Mouse (Mus musculus) lung, postnatal 10 days (tissue): ENCODE data around the gene Efemp2.

Experiments used
- DNase-seq: peaks from one replicate; pipeline ENCODE4 v3.0.0; 2021

Gene Efemp2

GRCm38 (mm10) chr19:5455037-5455436 lies 18.7 kb upstream of the Efemp2 start:
- no peak for DNase-seq

- DNase-seq, result no peak
These were observed 18.2 kb upstream of the Efemp2 start for GRCm38 (mm10) chr19:5455568-5455967.

GRCm38 (mm10) chr19:5456241-5456921 lies 17.4 kb upstream of the Efemp2 start:
- DNase-seq, result peak; percentile 70

DNA sequence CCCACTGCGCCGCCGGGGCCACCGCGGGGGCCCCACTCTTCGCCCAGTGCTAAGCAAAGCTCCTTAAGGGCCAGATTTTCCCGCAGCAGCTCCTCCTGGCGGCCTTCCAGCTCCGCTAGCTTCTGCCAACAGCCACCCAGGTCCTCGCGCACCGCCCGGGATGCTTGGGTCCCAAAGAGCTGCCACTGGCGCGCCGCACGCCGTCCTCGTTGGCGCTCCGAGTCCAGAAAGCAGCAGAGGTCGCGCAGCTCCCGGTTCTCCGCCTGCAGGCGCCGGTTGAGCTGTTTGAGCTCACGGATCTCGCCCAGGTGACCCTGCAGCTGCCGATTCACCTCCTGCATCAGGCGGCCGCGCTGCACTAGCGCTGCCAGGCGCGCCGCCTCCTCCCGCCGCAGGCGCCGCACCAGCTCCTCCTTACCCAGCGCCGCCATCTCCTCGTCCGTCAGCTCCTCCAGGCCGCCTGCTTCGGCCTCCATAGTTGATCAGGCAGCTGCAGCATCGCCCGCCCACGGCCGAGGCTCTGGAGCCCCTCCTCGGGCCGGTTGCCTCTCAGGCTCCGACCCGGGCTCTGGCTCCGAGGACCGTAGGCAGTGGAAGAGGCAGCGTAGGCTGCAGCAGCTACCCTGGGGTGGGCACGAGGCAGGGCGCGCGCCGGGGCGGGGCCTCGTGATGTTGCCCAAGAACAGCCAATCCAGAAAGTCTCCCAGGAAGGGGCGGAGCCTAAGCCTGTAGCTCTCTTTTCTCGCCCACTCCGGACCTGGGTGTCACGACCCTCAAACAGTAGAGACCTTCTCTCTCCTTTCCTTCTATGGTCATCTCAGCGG lies 16.6 kb upstream of the Efemp2 start:
- DNase-seq, result peak; percentile 97

DNA sequence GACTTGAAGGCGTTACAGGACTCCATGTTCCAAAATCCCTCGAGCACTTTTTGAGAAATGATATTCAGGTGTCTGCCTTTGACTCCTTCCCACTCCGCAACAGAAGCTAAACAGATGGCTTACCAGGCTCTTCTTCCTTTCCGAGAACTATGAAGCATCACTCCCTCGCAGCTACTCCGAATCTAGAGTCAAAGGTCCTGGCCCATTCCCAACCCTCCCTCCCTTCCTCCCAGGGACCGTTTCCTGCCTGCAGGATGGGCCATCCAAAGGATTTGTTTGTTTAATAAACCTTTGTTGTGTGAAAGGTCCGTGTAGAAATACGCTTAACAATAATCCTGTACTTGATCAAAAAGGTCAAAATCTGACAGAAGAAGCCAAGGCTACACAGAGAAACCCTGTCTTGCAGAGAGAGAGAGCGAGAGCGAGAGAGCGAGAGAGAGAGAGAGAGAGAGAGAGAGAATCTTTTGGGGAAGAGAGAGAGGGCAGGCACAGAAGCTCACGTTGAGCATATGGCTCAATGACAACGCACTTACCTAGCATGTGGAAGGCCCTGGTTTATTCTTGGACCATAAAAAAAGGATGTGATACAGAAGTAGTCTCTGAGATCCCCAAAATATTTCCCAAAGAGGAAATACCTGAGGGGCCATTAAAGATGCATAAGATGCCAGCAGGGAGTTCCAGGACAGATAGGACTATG lies 15.9 kb upstream of the Efemp2 start, which contains the start of gene Ccdc85b:
Gene Ccdc85b (minus strand): TSS at position 149 of the 697 bp plus-strand sequence.
- DNase-seq, result no peak

DNA sequence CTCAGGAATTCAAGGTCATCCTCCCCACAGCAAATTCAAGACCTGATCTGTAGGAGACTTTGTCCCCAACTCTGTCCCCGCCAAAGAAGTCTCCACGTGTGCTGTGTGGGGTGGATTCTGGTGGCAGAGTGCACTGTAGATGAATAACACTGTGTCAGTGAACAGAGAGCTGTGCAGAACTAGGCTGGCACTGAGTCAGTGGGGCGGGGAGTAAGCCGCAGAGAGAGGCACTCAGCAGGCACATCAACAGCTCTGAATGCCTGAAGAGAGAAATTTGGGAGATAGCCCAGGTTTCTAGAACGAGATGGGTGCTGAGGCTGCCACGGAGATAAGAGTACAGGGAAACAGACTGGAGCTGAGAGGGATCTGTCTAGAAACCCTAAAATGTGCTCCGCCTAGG lies 14.7 kb upstream of the Efemp2 start:
- DNase-seq, result no peak

GRCm38 (mm10) chr19:5459896-5460295 lies 13.9 kb upstream of the Efemp2 start:
- DNase-seq, result no peak

DNA sequence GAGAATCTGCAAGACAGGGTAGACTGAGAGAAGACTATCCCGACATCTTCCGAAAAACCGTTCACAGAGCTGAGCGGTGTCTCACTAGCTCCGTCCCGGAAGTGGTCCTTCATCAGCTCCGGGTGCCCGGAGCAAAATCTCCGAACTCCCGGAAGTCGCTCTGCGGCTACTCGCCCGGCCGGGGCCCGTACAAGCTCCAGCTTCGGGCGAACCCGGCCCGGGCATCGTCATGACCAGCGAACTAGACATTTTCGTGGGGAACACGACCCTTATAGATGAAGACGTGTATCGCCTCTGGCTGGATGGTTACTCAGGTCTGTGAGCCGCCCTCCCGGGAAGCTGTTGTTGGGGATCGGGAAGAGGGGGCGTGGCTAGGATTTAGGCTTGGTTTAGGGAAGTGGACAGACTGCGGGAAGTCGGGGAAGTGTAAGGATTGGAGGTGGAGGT lies 13.3 kb upstream of the Efemp2 start, which contains the start of gene Fibp:
Gene Fibp (plus strand): TSS at position 151 of the 447 bp plus-strand sequence.
- peak; percentile 93 for DNase-seq

DNA sequence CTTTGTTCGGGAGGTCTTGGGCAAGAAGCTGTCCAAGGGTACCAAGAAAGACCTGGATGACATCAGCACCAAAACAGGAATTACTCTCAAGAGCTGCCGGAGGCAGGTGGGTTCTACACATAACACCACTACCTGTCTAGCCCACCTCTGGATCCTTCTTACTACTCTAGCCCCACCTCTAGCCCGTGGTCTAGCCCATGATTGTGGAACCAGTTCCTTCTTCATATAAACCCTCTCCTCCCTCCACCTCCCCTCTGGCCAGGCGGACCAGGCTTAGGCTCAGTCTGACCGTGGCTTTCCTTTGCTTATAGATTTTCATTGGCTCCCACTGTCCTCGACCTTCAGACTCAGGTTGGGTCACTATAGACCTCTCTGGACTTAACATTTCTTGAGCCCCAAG lies 12.3 kb upstream of the Efemp2 start:
- DNase-seq, result no peak

GRCm38 (mm10) chr19:5463212-5463611 lies 10.5 kb upstream of the Efemp2 start:
- no peak for DNase-seq

DNA sequence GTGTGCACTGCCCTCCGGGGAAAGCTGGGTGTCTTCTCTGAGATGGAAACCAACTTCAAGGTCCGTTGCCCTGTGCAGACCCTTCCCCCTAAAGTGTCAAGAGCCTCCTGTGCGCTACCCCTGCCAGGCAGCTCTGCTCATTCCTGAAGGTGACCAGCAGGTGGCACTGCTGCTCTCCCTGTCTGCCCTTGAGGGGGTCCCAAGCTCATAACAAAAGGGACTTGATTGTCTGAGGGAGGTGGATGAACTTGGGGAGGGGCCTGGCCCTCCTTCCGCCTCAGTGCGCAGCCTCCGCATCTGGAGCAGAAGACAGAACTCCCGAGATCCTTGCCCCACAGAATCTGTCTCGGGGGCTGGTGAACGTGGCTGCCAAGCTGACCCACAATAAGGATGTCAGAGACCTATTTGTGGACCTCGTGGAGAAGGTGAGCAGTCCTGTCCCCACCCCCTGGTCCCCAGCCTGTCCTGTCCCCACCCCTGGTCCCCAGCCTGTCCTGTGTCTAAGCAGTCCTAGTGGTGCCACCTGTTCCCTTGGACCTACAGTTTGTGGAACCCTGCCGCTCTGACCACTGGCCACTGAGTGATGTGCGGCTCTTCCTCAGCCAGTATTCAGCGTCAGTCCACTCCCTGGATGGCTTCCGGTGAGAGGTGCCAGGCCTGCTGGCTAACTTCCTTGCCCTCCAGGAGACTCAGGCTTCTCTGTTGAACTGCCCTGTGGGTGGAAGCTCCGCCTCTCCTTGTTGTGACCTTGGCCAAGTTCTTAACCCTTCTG lies 9.8 kb upstream of the Efemp2 start:
- DNase-seq, result peak; percentile 80

GRCm38 (mm10) chr19:5465037-5465436 lies 8.7 kb upstream of the Efemp2 start:
- DNase-seq, result no peak

DNA sequence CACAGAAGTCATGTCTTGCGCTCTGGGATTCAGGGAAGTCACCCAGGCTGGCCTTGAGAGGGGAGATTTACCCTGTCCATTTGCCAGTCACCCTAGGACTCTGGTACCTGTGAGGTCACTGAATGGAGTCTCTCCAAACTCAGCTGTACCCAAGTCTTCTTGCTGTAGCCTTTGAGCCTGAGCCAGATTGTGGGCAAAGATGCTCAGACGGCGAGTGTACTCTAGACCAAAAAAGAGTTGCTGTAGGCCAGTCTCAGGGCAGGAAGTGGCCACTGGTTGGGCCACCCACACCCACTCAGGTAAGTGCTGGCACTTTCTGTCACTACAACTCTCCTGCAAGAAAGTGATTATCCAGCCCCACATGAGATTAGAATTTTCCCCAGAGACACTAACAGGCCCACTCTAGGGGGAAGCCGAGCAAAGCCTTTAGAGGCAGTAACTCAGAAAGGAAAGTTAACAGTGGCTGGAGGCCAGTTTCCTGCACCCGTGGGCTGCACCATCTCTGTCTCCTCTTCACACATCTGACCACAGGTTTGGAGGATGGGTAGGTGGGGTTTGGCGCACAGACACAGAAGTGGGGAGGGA lies 6.7 kb upstream of the Efemp2 start:
- no peak for DNase-seq

DNA sequence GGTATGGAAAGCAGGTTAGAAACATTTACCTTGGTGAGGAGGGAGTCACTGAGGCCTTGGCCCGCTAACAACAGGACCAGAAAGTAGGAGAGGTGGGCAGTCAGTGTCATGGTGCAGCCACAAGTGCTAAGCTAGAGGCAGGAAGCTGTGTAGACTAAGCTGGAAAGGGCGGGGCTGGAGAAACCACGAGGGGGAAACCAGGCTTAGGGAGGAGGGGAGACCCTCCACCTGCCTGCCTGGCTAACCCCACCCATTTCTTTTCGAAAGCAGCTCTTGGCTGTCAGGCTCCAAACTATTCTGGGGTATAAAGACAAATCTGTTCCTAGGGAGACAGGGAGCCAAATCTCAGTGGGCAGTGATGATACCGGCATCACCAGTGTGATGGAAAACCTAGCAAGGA lies 5.4 kb upstream of the Efemp2 start, which contains the start of gene Ctsw:
Gene Ctsw (minus strand): TSS at position 134 of the 400 bp plus-strand sequence.
- DNase-seq, result no peak

DNA sequence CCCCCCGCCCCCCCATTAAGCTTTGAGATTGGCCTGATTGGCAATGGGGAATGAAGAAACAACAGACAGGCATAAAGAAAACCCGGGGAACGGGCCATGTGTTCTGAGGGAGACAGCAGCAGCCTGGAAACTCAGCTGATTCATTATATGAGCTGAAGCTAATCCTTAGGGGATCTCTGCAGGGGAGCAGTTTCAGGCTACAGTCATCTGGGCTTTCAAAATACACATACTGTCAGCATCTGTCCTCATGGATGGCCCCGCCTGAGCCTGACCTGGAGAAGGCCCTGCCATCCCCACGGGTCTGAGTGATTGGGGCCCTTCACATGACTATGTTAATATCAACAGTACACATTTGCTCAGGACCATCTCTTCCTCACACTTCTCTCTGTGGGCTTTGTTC lies 1.9 kb upstream of the Efemp2 start:
- DNase-seq, result no peak

DNA sequence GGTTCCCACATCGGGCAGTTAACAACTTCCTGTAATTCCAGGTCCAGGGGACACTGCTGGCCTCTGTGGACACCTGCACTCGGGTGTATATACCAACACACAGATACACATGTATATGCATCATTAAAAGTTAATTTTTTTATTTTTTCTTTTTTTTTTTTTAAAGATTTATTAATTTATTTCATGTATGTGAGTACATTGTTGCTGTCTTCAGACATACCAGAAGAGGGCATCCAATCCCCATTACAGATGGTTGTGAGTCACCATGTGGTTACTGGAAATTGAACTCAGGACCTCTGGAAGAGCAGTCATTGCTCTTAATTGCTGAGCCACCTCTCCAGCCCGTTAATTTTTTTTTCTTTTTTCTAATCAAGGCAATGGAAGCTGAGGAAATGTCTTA lies 897 bp upstream of the Efemp2 start:
- DNase-seq, result no peak

DNA sequence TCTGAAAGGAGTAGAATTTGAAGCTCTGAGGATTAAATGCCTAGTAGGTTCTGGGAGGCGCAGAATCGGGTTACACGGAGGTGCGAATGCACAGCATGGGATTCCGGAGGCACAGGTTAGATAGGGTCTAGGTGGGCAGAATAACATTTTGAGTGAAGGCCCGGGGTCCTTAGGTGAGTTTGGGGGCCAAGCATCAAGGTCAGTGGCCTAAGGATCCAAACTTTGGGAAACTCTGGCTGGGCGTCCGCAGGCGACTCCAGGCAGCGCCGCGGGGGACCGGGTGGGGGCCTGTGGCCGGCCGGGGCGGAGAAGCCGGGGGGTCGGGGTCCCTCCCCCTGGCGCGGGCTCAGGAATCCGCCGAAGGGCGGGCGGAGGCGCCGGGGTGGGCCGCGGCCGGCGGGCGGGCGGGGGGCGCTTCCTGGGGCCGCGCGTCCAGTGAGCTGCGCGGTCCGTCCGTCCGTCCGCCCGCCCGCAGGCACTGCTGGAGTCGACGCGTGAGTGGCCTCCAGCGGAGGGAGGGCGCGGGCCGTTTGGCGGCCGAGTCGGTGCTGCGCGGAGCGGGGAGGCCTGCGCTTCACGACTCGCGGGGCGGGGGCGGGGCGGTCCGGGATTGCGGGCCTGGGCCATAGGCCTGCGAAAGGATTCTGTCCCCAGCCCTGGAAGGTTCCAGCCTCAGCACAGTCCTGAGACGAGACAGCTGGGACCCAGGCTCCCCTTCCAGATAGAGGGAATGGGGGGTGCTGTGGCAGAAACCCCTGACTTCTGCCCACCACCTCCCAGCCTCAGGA lies 721 bp downstream of the Efemp2 start:
- peak; percentile 63 for DNase-seq

- DNase-seq, result peak; percentile 30
These were observed 1.4 kb downstream of the Efemp2 start for GRCm38 (mm10) chr19:5475069-5475714.

- no peak for DNase-seq
These were observed 3.4 kb downstream of the Efemp2 start for GRCm38 (mm10) chr19:5477004-5477667.

DNA sequence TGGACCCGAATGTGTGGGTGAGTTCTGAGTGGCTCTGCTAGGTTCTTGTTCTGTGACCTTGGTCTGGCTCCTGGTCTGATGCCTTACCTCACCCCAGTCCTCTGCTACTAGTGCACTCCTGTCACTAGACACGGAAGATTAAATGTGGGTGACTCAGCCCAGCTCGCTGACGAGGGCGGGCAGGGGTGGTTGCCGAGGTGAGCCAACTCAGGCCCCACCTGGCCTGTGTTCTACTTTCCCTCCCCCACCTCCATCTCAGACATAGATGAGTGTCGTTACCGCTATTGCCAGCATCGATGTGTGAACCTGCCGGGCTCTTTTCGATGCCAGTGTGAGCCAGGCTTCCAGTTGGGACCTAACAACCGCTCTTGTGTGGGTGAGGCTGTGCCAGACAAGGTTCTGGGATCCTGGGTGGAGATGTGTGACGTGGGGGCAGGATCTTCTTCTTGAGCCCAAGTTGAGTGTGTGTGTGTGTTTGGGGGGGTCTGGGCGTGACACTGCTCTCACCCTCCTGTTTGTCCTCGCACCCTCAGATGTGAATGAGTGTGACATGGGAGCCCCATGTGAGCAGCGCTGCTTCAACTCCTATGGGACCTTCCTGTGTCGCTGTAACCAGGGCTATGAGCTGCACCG lies 4.0 kb downstream of the Efemp2 start:
- DNase-seq, result no peak
